Mouse (Mus musculus): ENCODE data around the gene Fam13a.

Fam13a gene

GRCm38 (mm10) chr6:58998528-58998927 lies 25.8 kb downstream of the Fam13a start:
- no peak for DNase-seq

DNA sequence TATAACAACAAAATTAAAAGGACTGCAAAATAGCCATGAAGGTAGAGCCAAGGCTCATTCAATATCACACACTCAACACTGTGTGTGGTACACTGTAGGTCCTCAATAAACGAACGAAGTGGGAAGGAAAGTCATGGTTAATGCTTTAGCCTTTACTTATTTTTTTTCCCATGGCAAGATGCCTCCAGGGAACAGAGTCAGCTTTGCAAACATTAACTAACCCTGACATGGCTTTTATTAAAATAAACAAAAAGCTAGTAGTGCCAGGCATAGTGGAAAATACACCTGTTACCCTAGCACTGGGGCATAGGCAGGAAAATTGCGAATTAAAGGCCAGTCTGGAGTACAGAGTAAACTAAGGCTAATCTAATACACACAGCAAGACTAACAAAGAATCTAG lies 35.2 kb downstream of the Fam13a start:
- DNase-seq, result no peak

DNA sequence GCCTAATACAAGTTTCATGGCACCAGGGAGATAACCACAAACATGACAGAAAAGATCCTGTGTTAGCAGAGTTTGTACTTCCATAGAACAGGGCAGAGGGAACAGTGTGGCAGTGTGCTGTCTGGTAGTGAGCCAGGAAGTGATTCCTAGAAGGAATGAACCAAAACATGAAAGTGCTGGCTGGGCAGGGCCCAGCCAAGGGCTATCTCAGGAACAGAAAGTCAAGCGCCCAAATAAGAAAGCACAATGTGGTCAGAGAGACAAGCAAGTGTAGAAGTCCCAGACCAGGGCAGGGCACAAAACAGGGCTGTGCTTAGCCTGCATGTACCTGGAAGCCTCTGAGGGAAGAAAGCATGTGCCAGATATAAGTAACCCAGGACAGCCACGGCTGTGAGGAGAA lies 35.6 kb downstream of the Fam13a start:
- no peak for DNase-seq

DNA sequence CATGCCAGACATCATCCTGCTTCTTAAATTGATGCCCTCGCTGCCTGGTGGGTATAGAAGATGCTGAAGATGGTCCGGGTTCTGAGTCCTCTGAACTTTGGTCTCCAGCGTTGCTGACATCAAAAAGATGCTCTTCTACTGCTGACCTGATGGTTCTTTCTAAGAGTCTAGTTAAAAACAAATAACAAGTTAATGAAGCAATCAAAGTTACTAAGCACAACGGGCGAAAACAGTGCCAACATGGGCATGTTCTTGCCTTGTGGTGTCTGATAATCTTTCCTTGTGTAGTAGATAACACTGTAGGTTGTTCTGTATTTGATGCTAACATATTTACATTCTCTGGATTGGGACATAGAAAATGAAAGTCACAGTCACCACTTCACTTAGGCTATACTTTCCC lies 37.2 kb downstream of the Fam13a start:
- no peak for DNase-seq

GRCm38 (mm10) chr6:58985186-58985585 lies 39.2 kb downstream of the Fam13a start:
- no peak for DNase-seq

GRCm38 (mm10) chr6:58975249-58975648 lies 49.1 kb downstream of the Fam13a start:
- no peak for DNase-seq

DNA sequence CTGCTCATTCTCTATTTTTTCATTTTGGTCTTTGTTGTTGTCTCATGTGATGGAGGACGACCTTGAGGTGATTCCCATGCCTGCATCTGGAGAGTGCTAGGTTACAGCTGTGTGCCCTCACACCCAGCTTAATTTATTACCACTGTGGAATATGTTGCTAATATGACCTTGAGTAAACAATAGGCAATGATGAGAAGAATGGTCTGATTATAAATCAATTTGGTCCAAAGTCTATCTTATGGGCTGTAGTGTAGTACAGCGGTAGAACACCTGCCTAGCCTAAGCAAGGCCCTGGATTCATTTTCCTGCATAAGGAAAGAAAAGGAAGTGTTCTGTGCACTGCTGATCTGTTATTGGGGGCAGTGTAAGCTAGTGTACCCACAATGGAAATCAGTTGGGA lies 49.9 kb downstream of the Fam13a start:
- no peak for DNase-seq

DNA sequence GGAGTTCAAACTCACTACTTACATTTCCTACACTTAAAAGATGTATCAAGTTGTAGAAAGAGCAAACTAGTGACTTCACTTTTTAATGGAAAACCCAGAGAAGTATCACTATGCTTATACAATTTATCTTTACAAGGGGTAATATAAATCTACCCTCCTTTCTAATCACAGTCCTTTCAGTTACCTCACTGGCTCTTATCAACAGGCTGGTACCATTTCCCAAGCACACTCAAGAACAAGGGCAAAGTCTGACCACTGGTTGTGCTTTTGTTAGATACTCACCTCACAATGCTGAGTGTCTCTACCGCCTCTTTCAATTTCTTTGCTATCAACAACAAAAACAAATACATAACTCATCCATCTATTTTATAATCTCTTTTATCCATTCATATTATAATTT lies 51.5 kb downstream of the Fam13a start:
- DNase-seq, result no peak

DNA sequence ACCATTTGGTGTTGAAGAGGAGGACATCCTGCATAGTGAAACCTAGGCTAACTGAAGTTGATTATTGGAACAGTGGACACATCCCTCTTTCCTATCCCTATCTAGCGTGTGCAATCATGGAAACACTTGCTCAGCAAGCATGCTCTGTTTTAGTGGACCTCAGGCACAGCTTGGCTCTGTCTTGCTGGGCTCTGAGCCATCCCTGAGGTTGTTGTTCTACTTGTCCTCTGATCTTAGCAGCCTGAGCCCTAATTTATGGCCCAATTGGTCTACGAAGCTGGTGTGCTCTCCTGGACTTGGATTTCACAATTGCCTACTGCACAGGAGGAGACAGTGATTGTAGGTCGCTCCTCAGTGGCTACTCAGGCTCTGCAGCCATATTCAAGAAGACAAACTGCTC lies 56.1 kb downstream of the Fam13a start:
- no peak for DNase-seq

DNA sequence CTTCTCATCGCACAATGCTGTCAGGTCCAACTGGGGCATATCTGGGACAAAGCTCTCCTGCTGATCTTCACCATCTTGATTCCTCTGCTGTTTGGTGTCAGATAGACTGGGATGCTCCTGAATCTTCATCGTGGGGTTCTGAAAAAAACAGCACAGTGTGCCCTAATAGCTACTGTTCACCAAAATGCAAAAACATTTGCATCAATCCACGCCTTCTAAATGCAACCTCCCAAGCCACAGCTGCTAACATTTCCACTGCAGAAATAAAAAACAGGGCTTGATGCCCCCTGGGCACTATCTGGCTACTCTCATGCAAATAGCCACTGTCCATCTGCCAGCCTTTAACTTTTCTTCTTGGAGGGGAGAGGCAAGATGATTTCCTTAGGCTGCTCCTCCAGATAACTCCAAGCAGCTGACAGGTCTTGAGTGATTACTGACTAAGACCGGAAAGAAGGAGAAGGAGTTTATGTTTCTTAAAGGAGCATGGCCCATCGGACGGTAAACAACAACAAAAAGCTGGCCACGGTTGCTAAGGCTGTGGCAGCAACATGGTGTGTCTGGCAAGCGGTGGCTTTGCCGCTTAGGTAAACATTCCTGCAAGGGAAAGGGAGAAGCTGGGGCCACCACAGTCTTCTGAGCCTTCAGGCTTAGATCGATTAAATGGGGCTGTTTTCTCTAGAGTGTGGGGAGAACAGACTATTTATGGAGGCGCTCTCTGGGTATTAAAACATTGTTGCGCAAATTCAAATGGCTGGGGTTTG lies 59.1 kb downstream of the Fam13a start:
- no peak for DNase-seq

- no peak for DNase-seq
Measured at GRCm38 (mm10) chr6:58964565-58964964, 59.8 kb downstream of the Fam13a start.

DNA sequence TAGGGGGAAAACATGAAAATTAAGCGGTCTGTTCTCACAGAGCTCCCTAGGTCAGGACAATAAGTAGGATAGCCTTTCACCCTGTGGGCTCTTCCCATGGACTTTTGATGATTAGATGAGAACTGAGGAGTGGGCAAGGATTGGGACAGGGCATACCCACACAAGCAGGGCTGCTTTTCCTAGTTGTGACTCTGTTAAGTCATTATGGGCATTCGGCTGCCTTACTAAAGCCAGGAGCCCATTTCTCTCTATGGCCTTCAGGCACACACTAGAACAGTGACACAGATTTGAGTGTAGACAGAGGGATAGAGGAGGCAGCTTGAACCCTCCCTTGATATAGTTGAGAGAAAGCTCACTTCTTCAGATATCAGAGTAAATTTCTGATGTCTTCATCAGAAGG lies 60.3 kb downstream of the Fam13a start:
- DNase-seq, result no peak

DNA sequence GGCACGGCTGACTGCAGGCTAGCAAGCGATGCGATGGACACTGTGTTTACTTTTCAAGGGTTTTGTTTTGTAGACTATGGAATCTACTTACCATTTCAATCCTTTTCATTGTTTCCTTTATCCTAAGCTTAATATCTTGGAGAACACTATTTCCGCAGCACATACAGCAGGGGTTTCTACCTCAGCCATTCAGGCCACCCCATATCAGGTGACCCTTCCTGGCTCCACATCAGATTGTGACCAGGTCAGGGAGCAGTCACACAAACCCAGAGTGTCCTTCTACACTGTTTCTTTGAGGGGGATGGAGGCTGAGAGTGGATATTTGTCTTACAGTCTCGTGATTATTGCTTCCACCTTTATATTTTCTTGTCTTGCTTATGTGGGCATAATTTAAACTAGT lies 61.7 kb downstream of the Fam13a start:
- no peak for DNase-seq

DNA sequence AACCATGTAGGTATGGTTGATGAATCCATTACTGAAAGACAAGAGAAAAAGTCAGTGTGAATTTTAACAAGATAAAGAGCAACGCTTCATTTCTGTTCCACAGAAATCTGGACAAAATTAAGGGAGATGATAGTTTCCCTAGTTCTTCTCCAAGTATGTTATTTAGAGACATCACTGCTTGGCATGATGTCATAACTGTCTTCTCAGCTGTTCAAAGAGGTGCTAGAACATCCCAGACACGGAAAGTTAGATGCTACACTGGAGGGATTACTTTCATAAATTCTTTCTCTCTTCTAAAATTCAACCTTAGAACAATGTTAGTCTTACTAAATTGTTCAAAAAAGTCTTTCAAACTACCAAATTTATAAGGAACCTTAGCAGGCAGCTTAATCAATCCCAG lies 63.8 kb downstream of the Fam13a start:
- DNase-seq, result no peak

GRCm38 (mm10) chr6:58951128-58951992 lies 73.0 kb downstream of the Fam13a start:
- no peak for DNase-seq

DNA sequence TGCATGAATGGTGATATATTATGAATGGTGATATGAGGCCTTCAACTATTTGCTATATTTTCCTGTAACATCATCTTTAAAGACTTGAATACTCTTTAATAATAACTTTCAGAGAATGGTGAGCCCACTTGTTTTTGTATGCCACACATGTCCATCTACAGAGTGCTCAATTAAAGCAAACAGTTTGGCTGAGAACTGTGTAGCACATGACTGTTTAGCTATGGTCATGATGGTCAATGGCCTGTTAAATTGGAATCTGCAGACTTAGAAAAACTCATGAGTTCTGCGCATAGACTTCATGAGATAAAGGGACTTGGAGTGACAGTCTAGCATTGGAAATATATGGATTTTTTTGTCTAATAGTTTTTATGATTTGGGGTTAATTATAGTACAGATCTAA lies 73.9 kb downstream of the Fam13a start:
- DNase-seq, result no peak

- no peak for DNase-seq
Measured at GRCm38 (mm10) chr6:58946840-58947239, 77.5 kb downstream of the Fam13a start.

GRCm38 (mm10) chr6:58946246-58946645 lies 78.1 kb downstream of the Fam13a start:
- no peak for DNase-seq

DNA sequence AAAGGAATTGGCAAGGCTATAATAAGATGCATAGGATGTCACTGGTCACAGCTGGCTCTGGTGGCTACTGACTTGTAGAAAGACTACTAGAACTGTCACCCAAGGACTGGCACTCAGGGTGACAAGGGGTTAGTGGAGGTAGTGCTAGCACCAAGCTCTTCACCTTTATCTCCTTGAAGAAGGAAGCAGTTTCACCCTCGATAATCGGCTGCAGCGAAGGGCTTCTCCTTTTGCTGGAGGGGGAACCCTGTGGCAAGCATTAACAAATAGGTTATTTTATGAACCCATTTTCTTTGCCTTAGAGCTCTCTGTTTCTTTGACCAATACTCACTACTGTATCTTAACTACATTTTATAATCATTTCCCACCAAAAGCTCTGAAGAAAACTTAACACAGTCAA lies 80.4 kb downstream of the Fam13a start:
- no peak for DNase-seq

DNA sequence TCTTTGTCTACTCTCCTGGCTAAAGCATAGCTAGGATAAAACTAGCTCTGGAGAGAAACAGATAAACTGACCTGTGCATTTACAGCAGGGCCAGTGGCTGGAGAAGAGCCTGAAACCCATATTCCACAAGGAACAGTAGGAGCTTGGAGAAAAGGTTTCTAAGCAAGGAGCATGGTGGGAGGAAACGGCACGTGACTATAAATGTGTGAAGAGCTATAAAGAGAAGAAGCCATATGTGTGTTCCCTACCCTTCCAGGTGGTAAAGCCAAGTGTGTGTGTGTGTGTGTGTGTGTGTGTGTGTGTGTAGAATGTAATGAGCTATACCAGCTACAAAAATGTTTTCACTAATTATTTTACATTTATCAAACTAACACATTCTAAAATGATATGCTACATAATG lies 82.1 kb downstream of the Fam13a start:
- no peak for DNase-seq

DNA sequence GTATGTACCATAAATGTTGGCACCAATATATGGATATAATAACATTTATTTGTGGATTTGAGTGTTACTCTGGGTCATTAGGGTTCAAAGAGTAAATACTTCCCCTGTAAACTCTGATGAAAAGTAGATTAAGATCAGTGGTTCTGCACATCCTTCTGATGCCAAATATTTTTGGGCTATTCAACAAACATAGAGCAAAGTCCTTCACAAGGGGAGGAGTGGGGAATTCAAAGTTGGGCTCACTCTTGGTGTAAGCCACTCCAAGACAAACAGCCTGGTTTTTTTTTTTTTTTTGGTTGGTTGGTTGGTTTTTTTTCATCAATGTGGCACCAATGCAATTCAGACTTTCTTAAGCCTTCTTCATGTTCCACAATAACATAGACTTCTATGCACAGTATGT lies 86.6 kb downstream of the Fam13a start:
- no peak for DNase-seq

DNA sequence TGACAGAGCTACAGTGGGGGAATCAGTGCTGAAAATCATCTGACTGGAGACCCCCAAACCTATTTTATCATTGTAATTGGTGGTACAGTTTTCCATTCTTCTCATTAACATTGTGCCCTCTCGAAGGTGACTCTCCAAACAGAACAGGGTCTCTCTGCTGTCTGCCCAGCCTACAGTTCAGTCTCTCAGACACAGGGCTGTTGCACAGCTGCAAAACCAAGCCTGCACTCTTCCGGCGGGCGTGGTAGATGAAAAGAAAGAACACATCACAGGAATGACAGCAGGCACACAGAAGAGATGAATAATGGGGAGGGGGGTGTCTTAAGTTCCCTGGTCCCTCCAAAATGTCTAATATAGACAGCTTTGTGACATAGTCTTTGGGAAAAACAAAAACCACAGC lies 90.2 kb downstream of the Fam13a start:
- no peak for DNase-seq

GRCm38 (mm10) chr6:58933189-58933913 lies 91.0 kb downstream of the Fam13a start:
- DNase-seq, result no peak
